Mouse (Mus musculus) natural killer cell, adult 2 months (primary cell): ENCODE data around the gene Tyw3.

Experiments used
- DNase-seq, 2 experiments: peaks; one replicate each; pipeline ENCODE4 v3.0.0; 2022; ENCODE audit warnings: low spot score in 2 of 2

The Tyw3 gene

GRCm38 (mm10) chr3:154565437-154565836, 31.5 kb downstream of the Tyw3 start:
- DNase-seq: no peak

- no peak for DNase-seq
Observed at GRCm38 (mm10) chr3:154562192-154562591, 34.7 kb downstream of the Tyw3 start.

GRCm38 (mm10) chr3:154551035-154551411, 45.9 kb downstream of the Tyw3 start:
- DNase-seq: no peak

- DNase-seq: no peak
Observed at GRCm38 (mm10) chr3:154550326-154551034, 46.4 kb downstream of the Tyw3 start.

- DNase-seq: no peak
Observed at GRCm38 (mm10) chr3:154548868-154549301, 48.0 kb downstream of the Tyw3 start.

- DNase-seq: no peak
Observed at GRCm38 (mm10) chr3:154547549-154548426, 49.1 kb downstream of the Tyw3 start.

GRCm38 (mm10) chr3:154546234-154546633, 50.7 kb downstream of the Tyw3 start:
- DNase-seq: no peak

- no peak for DNase-seq
Observed at GRCm38 (mm10) chr3:154540086-154540911, 56.6 kb downstream of the Tyw3 start.

- no peak for DNase-seq
Observed at GRCm38 (mm10) chr3:154536134-154536533, 60.8 kb downstream of the Tyw3 start.

GRCm38 (mm10) chr3:154533246-154533645, 63.7 kb downstream of the Tyw3 start:
- no peak for DNase-seq

- no peak for DNase-seq
Observed at GRCm38 (mm10) chr3:154528973-154529372, 67.9 kb downstream of the Tyw3 start.

GRCm38 (mm10) chr3:154526610-154527009, 70.3 kb downstream of the Tyw3 start:
- DNase-seq: no peak
